Mouse (Mus musculus) heart, adult 2 months (tissue): ENCODE results near the gene Ms4a6c.
"Not testable (repeated sequence)": the region's sequence is repeated elsewhere in the genome, so short reads cannot be mapped to it uniquely, and the experiment has no call there.

Experiments
- CTCF ChIP-seq: fragments of 200-600 bp; IDR thresholded peaks from 2 replicates; pipeline ENCODE4 v1.8.1; 2022; ENCODE audit warnings: antibody characterized with exemption, mild to moderate bottlenecking, moderate library complexity
- EP300 ChIP-seq: fragments of 200-500 bp; IDR thresholded peaks from 2 replicates; pipeline ENCODE4 v1.6.1; 2011; ENCODE audit warnings: low read depth, low read length, control low read depth; ENCODE audit not compliant: insufficient read depth
- POLR2A ChIP-seq: fragments of 200-500 bp; IDR thresholded peaks from 2 replicates; pipeline ENCODE4 v1.6.1; 2011; ENCODE audit warnings: mild to moderate bottlenecking, low read depth, low read length, control low read depth; ENCODE audit not compliant: insufficient read depth

DNA sequence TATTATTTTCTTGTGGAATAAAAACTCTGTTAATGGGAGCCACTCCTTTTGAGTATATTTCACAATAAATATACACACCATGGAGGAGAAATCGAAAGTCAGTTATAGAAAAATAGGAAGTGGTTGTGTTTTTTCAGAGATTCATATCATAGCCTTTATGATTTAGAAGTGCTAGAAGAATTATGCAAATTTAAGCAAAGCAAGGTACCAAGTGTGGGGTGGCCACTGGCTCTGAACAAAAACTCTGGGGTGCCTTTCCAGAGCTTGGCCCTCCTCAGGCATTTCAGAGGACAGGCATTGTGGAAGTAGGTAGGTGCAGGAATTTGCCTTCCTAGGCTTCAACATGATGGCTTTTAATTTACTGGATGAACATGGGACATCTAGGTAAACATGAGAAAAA lies 28.1 kb downstream of the Ms4a6c start:
- not testable (repeated sequence) for TF ChIP-seq CTCF, POLR2A, EP300
